Mouse (Mus musculus): ENCODE measurements around the gene Pcbp2. TPM values are rescaled to one million over a fixed set of nuclear protein-coding genes. Genes with fewer than 3 reads are reported as not detected.

Gene Pcbp2
- 100 to 1,000 TPM; 198 to 220 TPM for polyA plus RNA-seq (2017; shearing (Covaris generic))

DNA sequence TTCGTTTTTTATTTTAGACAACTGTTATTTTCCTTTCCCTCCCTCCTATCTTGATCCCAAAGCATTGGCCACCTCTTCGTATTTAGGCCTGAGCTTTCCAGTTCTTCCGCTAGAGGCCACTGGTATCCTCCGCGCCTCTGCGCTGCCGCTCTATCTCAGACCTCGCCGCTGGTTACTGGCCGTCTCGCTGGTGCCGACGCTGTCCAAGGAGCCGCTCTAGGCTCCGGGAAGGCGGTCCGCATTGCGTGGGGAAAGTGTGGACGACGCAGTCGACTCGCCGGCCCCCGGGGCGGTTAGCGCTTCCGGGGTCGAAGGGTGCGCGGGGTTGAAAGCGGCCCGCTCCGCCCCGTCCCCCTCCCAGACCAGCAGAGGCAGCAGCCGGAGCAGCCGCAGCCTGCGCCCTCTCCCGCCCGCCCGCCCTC, at the start of gene Pcbp2:
Pcbp2 (plus strand) TSS at position 357 of the 422 bp plus-strand sequence.
- ATAC-seq: peak; percentile 97

DNA sequence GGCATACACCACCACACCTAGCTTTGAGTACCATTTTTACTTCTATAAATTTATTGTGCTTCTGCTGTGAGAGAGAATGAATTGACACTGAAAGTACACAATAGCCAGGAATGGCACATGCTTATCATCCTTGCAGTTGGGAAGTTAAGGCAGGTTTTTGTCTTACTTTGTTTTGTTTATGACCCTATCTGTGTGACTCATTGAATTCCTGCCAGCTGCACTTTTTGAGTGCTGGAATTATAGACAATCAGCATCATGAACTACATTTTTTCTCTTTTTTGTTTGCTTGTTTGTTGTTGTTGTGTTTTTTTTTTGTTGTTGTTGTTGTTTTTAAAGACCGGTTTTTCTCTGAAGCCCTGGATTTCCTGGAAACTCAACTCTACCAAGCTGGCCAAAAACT, 49.4 kb upstream of the Pcbp2 start:
- no peak for ATAC-seq

DNA sequence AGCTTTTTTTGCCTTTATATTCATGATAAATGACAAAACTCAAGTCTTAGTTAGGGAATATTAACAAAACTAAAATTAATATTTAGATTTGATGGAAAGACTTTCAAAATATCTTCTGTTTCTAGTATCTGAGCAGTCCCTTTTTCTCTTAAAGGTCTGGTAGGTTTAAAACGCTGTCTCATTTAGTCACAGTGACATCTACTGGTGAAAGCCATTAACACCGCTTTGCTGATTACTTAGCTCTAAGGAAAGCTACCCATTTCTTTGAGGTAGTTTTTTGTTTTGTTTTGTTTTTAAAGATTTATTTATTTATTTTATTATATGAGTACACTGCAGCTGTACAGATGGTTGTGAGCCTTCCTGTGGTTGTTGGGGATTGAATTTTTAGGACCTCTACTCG, 48.9 kb upstream of the Pcbp2 start:
- peak; percentile 79 for ATAC-seq

DNA sequence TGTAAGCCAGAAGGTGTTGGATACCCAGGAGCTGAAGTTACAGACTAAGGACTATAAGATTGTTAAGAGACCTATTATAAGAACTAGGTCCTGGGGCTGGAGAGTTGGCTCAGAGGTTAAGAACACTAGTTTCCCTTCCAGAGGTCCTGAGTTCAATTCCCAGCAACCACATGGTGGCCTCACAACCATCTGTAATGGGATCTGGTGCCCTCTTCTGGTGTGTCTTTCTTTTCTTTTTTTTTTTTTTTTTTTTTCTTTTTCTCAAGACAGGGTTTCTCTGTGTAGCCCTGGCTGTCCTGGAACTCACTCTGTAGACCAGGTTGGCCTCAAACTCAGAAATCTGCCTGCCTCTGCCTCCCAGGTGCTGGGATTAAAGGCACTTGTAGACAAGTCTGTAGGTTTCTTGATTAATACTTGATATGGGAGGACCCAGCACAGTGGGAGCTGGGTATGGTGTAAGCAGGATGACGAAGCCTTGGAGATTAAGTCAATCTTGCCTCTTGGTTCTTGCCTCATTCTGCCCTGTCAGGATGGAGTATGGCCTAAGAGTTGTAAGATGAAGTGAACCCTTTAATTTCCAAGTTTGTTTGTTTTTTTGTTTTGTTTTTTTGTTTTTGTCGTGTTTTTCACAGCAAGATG, 46.6 kb upstream of the Pcbp2 start:
- no peak for ATAC-seq

DNA sequence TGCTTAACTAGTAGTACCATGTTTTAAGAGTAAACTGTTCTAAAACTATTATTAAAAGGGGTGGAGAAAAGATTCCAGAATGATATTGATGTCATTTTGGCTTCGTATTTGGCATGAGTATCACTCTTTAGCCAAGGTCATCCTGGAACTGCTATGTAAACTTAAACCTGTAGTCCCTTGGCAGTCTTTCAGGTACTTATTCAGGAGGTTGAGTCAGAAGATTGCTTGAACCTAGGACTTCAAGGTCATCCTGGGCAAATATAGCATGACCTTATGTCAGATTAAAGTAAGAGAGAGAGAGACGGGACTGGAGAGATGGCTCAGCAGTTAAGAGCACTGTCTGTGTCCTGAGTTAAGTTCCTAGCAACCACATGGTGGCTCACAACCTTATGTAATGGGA, 45.7 kb upstream of the Pcbp2 start:
- no peak for ATAC-seq

DNA sequence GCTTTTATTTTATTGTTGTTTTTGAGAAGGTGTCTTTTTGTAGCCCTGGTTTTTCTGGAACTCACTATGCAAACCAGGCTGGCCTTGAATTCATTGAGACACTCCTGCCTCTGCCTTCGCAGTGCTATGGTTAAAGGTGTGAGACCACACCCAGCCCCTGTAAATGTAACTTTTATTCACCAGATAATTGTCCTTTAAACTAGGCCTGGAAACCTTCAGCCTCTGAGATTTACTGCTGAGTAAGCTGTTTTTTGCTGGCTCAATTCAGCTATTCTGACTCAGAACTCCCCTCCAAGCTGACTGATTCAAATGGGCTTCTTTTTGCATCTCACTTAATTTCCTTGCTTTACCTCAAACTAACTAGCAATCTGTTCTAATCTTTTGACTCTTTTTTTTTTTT, 43.4 kb upstream of the Pcbp2 start:
- ATAC-seq: no peak

DNA sequence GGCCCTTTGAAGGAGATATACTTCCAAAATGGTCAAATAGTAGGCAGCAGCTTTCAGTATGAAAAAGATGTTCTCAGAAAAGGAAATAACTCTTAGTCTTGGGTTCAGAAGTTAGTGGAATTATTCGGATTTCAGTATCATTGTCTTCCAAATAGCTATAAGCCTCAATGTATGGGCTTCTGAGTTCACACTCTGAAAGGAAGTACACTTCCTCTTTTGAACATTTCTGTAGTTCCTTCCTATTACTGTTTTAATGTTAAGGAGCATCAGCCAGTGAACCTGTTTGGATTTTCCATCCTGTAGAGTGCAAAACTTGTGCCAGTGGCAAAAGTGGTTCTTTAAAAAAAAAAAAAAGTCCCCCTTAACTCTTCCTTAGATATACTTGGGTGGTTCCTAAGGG, 38.3 kb upstream of the Pcbp2 start:
- ATAC-seq: no peak

GRCm38 (mm10) chr15:102433173-102433572, 37.2 kb upstream of the Pcbp2 start:
- no peak for ATAC-seq

DNA sequence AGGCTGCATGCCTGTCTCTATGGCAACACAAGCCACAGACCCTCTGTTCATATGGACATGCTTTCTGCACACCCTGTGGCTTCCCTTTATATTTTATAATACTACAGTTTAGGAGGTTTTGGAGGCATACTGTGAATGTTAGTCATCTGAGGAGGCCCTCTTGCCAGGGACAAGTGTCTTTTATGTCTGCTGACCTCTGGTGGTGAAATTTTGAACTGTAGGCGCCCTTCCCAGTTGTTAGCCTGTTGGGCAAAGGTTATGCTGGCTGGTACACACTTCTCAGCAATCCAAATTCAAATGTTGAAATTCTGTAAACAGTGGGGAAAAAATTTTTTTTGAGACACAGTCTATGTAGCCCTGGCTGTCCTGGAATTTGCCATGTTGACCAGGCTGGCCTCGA, 27.8 kb upstream of the Pcbp2 start:
- ATAC-seq: peak; percentile 75

DNA sequence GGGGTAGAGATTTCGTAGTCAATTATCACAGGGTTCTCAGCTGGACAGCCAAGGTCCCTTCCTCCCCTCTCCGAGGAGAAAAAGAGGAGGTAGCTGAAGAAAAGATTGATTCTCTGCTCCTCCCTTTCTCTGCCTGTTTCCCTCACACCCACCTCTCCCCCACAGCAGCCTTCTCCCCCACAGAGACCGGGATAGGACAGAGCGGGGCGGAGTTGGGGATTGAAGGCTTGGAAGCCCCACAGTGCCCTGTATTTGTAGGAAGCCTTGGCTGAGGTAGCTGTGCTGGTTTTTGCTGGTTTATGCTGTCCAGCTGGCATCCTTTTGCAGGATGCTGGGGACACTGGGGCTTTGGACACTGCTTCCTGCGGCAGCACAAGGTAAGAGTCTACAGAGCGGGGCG, 25.2 kb upstream of the Pcbp2 start, which contains the start of gene Amhr2:
Amhr2 (plus strand) TSS at position 222 of the 400 bp plus-strand sequence.
- no peak for ATAC-seq

GRCm38 (mm10) chr15:102446448-102446847, 23.9 kb upstream of the Pcbp2 start:
- ATAC-seq: no peak

DNA sequence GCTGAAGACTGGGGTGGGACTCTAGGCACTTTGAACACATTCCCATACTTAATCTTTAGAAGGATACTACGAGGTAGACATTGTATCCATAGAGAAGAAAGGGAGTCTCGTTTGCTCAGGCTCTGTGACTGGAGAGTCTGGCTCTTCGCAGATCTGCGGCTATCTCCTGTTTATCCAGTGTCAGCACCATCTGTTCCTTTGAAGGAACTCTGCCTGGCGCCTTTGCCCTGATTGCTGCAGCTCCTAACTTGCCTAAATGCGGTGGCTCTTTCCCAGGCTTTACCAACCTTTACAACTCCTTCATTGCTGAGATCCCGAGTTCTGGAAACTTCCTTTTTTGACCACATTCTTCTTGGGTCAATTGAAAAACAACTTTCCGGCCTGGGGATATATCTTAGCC, 21.0 kb upstream of the Pcbp2 start:
- ATAC-seq: no peak

- no peak for ATAC-seq
Measured at GRCm38 (mm10) chr15:102450928-102451327, 19.4 kb upstream of the Pcbp2 start.

GRCm38 (mm10) chr15:102451666-102452430, 18.5 kb upstream of the Pcbp2 start:
- ATAC-seq: no peak

DNA sequence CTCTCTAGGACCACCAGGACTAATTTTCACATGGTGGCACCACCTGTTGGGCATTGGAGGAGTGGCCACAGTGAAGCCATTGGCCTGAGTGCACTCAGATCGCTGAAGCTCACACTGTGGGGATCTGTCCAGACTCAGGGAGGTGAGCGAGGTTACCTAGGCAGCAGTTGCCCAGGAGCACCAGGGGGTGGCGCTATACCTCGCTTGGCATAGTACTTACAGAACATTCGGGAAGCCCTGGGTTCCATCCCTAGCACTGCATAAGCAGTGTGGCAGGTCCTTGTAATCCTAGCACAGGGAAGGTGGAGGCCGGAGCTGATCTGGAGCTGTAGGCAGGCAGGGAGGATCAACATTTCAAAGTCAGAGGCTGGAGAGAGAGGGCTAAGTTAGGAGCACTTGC, 14.3 kb upstream of the Pcbp2 start:
- ATAC-seq: no peak

- ATAC-seq: peak; percentile 13
Measured at GRCm38 (mm10) chr15:102458050-102458736, 12.1 kb upstream of the Pcbp2 start.

- ATAC-seq: peak; percentile 93
Measured at GRCm38 (mm10) chr15:102458904-102459317, 11.4 kb upstream of the Pcbp2 start, which contains the start of gene Prr13. Gene Prr13 (plus strand): TSS chr15:102459028.

- ATAC-seq: no peak
Measured at GRCm38 (mm10) chr15:102459381-102459780, 11.0 kb upstream of the Pcbp2 start.

DNA sequence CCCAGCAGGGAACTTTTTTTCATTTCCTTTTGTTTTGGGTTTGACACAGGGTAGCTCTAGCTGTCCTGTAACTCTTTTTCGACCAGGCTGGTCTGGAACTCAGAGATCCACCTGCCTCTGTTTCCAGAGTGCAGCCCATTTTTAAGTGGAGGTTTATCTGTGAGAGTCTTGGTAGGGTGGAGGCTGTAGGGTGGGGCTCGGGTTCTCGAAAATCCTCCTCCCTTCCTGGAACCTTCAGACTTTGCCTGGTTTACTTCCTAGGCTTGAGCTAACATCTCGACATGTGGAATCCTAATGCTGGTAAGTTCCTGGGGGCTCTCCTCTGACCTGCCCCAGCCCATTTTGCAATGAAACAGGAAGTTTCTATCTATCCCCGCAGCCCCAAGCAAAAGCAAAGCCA, 10.5 kb upstream of the Pcbp2 start:
- no peak for ATAC-seq

- ATAC-seq: no peak
Measured at GRCm38 (mm10) chr15:102460409-102460808, 9.9 kb upstream of the Pcbp2 start.

DNA sequence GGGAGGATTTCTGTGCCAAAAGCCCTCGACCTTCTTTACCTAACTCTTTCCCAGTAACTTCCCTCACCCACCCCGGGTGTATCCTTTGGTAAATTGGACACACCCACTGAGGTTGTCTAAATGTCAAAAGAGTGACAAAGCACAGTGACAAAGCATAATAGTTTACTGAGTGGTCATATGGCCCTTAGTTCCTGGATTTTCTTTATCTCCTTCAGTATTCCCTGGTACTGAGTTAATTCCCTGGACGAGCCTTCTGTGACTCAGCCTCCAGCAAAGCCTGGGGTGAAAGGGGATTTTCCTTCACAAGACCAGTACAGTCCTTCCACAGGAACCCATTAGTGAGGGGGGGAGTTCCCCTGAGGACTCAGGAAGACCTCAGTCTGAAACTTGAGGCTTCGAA, 9.4 kb upstream of the Pcbp2 start:
- no peak for ATAC-seq

- ATAC-seq: no peak
Measured at GRCm38 (mm10) chr15:102461430-102462075, 8.8 kb upstream of the Pcbp2 start.

- no peak for ATAC-seq
Measured at GRCm38 (mm10) chr15:102463666-102464065, 6.7 kb upstream of the Pcbp2 start.

Measured in CD4-positive, CD25-positive, alpha-beta regulatory T cell, adult 4 months (primary cell).